Mouse (Mus musculus) heart, adult 8-10 months (tissue): ENCODE results near the gene Gm4756. TPM values are rescaled to one million over a fixed set of nuclear protein-coding genes. Genes with fewer than 3 reads are reported as not detected.
"Not testable (repeated sequence)": the region's sequence is repeated elsewhere in the genome, so short reads cannot be mapped to it uniquely, and the experiment has no call there.

Experiments used
- DNase-seq: peaks from one replicate; pipeline ENCODE4 v3.0.0; 2022; ENCODE audit warnings: low spot score
- total RNA-seq, 4 experiments: library from RNA; stranded (reverse); gene quantifications; 2 replicates each; pipeline ENCODE4 v1.2.4; 2022

Gene Gm4756
- total RNA-seq, 4 experiments from 2014 or later: not detected

- peak; percentile 52 for DNase-seq
These were observed 5.2 kb upstream of the Gm4756 start for GRCm38 (mm10) chr12:72654698-72655097.

DNA sequence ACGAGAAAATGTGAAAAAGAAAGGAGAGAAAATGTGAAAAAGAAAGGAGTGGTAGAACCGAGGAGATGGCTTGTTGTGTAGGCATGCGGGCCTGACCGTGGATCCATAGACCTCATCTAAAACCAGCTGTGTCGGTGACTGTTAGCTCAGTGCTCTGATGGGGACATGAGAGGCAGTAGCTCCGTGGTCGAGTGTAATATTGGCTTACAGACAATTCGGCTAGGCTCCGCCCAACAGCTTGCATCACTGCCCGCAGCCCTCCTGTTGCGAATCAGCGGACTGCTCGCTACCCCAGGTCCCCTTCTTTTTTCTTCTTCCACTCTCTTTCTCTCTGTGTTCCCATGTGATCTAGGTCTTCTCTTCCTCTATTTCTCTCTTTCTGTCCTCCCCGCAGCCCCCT is 540 bp downstream of the Gm4756 start:
- no peak for DNase-seq

DNA sequence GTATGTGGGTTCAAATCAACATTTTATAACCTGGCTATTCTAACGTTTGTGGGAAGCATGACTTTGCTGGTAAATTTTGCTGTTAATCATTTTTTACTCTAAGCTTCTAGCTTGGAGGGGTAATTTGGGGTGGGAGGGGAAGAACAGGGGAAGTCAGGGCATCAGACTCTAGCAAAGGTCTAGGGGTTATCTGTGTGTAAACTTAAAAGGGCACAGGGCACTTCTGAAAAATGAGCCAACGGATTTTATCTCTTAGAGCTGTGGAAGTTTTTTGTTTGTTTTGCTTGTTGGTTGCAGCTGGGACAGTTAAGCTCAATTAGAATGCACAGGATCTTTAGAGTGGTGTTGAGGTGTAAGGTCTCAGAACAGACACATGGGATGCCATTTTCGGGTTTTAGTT is 11.4 kb downstream of the Gm4756 start:
- no peak for DNase-seq

DNA sequence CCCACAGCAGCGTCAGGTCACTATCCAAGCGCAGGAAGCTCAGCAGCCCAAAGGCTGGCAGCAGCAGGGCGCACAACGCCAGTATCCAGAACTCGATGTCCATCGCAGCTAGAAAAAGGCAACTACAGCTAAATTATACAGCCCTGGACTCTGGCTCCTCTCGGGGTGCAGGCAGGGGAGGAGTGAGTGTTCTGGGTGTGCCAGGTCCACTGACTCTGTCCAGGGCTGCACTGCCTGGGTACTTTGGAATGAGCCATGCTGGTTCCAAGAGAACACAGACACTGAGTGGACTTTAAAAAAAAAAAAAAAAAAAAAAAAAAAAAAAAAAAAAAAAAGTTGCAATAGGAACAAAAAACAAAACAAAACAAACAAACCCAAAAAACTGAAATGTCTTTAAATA is 20.7 kb downstream of the Gm4756 start:
- DNase-seq: no peak

- DNase-seq: no peak
These were observed 26.5 kb downstream of the Gm4756 start for GRCm38 (mm10) chr12:72622853-72623496.

DNA sequence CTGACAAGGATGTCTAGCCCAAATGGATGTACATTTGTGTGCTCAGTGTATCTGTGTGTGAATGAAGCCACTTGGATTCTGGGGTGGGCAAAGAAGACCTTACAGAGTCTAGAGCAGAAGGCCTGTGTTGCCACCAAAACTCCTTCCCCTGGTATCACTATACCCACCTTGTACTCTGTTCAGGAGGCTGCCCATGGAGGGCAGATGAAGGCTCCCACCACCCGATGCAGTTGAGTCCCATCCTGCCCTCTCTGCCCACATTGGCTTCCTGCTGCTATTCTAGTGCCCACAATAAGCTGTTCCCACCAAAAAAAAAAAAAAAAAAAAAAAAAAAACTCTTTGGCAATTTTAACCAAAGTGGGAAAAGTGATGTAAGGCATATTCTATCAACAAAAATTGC is 28.0 kb downstream of the Gm4756 start:
- DNase-seq: no peak

DNA sequence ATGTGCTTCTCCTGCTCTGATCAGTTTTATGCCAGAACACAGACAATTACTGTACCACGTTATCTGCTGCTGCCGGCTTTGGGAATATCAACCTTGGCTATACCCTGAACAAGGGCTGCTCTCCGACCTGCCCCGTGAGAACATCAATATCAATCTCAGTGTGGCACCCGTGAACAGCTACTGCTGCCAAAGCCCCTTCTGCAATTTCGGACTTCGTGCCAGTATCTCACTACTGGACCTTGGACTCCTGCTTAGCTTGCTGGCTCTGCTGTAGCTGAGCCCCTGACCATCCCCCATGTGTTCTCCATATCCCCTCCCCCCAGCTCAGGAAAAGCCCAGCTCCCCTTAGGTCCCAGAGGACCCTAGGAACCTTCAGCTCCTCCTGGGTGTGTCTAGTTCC is 28.6 kb downstream of the Gm4756 start:
- no peak for DNase-seq

DNA sequence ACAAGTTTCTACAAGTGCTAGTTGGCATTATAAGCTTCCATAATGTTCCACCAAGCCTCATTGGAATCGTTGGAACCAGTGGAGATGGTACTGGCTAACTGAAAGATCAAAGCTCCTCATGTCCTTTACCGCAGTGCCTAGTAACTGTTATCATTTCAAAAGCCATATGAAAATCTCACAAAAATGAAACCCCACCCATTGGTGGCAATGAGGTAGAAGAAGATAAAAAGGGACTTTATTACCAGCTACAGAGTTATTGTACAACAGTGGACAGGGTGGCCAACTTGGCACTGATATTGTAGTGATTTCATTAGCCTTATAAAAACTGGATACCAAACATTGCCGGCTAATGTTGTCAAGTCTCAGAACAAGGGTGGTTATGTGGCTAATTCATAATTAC is 37.4 kb downstream of the Gm4756 start:
- DNase-seq: no peak

GRCm38 (mm10) chr12:72598731-72599130 is 50.7 kb downstream of the Gm4756 start:
- not testable (repeated sequence) for DNase-seq

DNA sequence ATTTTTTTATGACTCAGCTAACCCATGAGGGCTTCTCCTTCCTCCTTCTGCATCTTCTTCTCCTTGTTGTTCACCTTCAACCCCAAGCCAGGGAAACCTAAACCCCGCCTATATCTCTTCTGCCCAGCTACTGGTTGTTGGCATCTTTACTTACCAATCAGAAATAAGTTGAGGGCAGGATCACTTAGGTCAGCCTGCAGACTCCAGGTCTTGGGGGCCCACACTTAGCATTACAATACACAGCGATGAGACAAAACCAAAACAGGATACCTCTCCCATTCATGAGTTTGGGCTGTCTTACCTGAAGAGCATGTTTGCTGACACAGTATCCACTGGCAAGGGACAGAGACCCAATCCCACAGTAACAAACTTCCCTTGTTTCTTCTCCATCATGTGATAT is 55.5 kb downstream of the Gm4756 start:
- DNase-seq: no peak

GRCm38 (mm10) chr12:72592991-72593390 is 56.5 kb downstream of the Gm4756 start:
- no peak for DNase-seq

DNA sequence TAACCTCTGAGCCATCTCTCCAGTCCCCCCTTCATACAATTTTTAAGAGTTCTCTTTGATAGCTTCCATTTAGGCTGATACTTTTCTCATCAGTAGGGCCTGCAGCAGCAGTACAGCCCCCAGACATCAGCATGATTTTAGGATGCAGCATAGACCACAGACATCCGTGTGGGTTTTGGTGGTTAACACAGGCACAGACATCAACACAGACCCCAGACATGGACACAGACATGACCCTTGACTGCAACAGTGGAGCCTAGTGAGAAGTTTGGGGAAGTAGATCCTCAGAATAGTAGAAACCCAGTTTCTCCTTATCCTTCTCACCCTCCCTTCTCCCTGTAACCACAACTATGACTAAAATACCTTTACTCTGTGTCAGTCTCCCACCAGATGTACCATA is 64.1 kb downstream of the Gm4756 start:
- no peak for DNase-seq

- DNase-seq: no peak
These were observed 66.4 kb downstream of the Gm4756 start for GRCm38 (mm10) chr12:72583099-72583498.

GRCm38 (mm10) chr12:72582021-72582420 is 67.4 kb downstream of the Gm4756 start:
- no peak for DNase-seq

DNA sequence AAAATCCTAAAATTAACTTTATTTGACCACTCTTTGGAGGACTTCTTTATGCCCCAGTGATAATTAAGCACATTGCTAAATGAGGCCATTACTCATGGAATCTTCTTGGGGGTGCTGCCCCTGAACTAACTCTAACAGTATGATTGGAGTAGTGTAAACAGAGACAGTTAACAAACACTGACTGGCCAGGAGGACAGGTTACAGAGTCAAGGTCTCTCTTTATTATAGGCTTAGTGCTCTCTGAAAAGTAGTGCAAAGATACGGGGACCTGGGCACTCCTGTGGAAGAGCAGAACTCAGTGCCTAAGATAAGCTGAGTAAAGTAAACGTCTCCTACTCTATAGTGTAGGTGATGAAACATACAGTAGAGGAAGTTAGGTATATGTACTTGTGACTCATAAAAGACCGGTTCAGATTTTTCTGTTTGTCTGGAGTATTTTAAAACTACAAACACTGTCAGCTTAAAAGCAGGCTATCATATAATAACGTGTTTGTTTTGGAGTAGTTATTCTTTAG is 85.1 kb downstream of the Gm4756 start:
- DNase-seq: no peak

DNA sequence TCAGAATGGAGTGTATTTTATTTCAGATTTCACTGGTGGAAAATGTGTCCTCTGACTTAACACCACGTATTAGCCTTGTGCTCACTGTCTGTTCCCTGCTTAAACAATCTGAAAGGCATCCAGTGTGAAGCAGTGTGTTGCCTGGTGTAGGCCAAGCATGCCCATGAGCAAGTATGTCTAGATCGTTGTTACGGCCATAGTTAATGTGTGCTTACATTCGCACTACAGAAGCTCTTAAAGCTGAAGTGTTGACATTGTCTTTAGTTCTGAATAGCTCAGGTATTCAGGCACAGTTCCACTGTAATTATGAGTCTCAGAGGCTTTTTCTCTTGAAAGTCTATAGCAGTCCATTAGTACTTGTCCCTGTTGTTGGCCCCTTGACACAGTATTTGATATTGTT is 95.1 kb downstream of the Gm4756 start:
- DNase-seq: no peak

DNA sequence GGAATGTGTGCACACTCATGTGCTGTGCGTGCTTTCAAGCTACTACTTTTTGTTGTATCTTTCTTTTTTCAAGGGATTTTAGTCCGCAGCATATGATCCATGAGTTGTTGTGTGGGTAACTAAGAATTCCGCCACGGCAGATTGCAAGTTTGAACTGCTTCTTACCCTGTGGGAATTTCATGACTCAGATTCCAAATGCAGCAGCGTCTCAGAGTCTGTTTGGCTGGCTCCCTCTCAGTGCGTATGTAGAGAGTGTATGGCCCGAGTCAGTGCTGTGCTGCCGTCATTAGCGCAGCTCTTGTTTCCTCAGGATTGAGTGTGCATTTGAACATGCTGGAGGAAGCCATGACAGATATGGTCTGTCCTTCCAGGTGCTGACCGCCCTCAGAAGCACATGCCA is 110.9 kb downstream of the Gm4756 start:
- no peak for DNase-seq

- peak; percentile 96 for DNase-seq
These were observed 113.4 kb downstream of the Gm4756 start, which contains the start of gene Pcnx4 for GRCm38 (mm10) chr12:72536021-72536597. Pcnx4 (plus strand) TSS chr12:72536383.

DNA sequence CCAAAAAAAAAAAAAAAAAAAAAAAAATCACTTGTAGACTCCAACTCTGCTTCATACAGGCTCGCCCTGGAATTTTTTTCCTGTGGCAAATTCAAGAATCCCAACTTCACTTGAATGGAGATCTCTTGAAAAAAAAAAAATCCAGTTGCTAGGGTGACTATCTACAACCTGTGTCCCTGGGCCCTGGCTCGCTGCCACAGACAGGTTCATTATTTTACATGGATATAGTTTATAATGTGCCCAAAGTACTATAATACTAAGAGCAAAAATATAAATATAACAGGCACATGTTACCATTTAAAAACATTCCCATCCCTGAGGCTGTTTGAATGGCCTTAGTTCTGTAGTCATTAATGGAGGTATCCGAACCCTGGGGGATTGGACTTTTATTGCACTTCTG is 113.9 kb downstream of the Gm4756 start:
- DNase-seq: no peak

- DNase-seq: no peak
These were observed 115.5 kb downstream of the Gm4756 start for GRCm38 (mm10) chr12:72533986-72534385.

GRCm38 (mm10) chr12:72532303-72532702 is 117.2 kb downstream of the Gm4756 start:
- no peak for DNase-seq
